Mouse (Mus musculus): ENCODE results near the gene Txndc5. TPM values are rescaled to one million over a fixed set of nuclear protein-coding genes. Genes with fewer than 3 reads are reported as not detected.

The Txndc5 gene
- polyA plus RNA-seq, 1 experiment from 2014 or later, result 275 TPM

GRCm38 (mm10) chr13:38520299-38520698, 8.3 kb downstream of the Txndc5 start:
- WGBS, result 93% methylated on average over 11 of the region's 11 CpGs
- H3K27me3 ChIP-seq (replicated peaks; ENCODE audit: control insufficient read depth, insufficient read depth, low read length), result no peaks in the 10 kb centered on the region
- no peak overlapping the region for H3K9ac ChIP-seq (ENCODE audit: low read length)
- ATAC-seq (replicated peaks; ENCODE audit: low FRiP score, low TSS enrichment, low read depth) (no peak), DNase-seq (ENCODE audit: low spot score) (no peak)
- no peaks in the 10 kb centered on the region for H3K9me3 ChIP-seq (ENCODE audit: control insufficient read depth, low read length)
- no peak overlapping the region for H3K27ac ChIP-seq (ENCODE audit: low read depth)
- H3K4me3 ChIP-seq (ENCODE audit: low read depth, low read length), result no peak overlapping the region
- peaks cover 78% of the 10 kb centered on the region for H3K36me3 ChIP-seq (ENCODE audit: control insufficient read depth, insufficient read depth, low read length)
- peaks cover 5% of the 10 kb centered on the region; the same call in 1 of the 2 replicates for H3K4me1 ChIP-seq (replicated peaks; ENCODE audit: control insufficient read depth, insufficient read depth, low read length)
- no peak overlapping the region for H3K4me2 ChIP-seq (ENCODE audit: low read length)

- H3K4me3 ChIP-seq (ENCODE audit: low read depth, low read length), result no peak overlapping the region
- no peak overlapping the region for H3K9ac ChIP-seq (ENCODE audit: low read length)
- ATAC-seq (replicated peaks; ENCODE audit: low FRiP score, low TSS enrichment, low read depth) (no peak), DNase-seq (ENCODE audit: low spot score) (no peak)
- H3K27ac ChIP-seq (ENCODE audit: low read depth), result no peak overlapping the region
- no peaks in the 10 kb centered on the region for H3K9me3 ChIP-seq (ENCODE audit: control insufficient read depth, low read length)
- WGBS, result 88% methylated on average over 11 of the region's 11 CpGs
- H3K4me1 ChIP-seq (replicated peaks; ENCODE audit: control insufficient read depth, insufficient read depth, low read length), result no peaks in the 10 kb centered on the region
- no peak overlapping the region for H3K4me2 ChIP-seq (ENCODE audit: low read length)
- H3K27me3 ChIP-seq (replicated peaks; ENCODE audit: control insufficient read depth, insufficient read depth, low read length), result no peaks in the 10 kb centered on the region
- H3K36me3 ChIP-seq (ENCODE audit: control insufficient read depth, insufficient read depth, low read length), result peaks cover 95% of the 10 kb centered on the region
Measured at GRCm38 (mm10) chr13:38516582-38516981, 12.0 kb downstream of the Txndc5 start.

- Histone ChIP-seq H3K4me2 (ENCODE audit: low read length) (no peak overlapping the region), H3K9me3 (ENCODE audit: control insufficient read depth, low read length) (no peaks in the 10 kb centered on the region), H3K4me1 (replicated peaks; ENCODE audit: control insufficient read depth, insufficient read depth, low read length) (no peaks in the 10 kb centered on the region), H3K27ac (ENCODE audit: low read depth) (no peak overlapping the region), H3K36me3 (ENCODE audit: control insufficient read depth, insufficient read depth, low read length) (peaks cover 93% of the 10 kb centered on the region), H3K27me3 (replicated peaks; ENCODE audit: control insufficient read depth, insufficient read depth, low read length) (no peaks in the 10 kb centered on the region), H3K4me3 (ENCODE audit: low read depth, low read length) (no peak overlapping the region), H3K9ac (ENCODE audit: low read length) (no peak overlapping the region)
- ATAC-seq (replicated peaks; ENCODE audit: low FRiP score, low TSS enrichment, low read depth), result no peak
- WGBS, result 68% methylated on average over 3 of the region's 3 CpGs
- DNase-seq (ENCODE audit: low spot score), result no peak
Measured at GRCm38 (mm10) chr13:38515845-38516244, 12.8 kb downstream of the Txndc5 start.

DNA sequence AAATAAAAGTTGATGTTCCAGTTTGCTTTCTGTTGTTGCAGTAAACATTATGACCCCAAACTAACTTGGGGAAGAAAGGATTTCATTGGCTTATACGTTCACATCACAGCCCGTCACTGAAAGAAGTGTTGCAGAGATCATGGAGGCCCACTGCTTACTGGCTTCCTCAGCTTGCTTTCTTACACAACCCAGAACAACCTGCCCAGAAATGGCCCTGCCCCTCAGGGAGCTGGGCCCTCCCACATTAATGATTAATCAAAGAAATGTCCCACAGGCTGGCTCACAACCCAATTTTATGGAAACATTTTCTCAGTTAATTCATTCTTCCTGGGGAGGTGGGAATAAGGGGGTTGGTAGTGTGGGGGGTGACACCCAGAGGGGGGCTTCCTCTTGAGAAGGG, 13.2 kb downstream of the Txndc5 start:
- DNase-seq (ENCODE audit: low spot score) (no peak), ATAC-seq (replicated peaks; ENCODE audit: low FRiP score, low TSS enrichment, low read depth) (0 out of 2 replicates have a peak, but pooled peaks have one; percentile 47)
- 73% methylated on average over 2 of the region's 2 CpGs for WGBS
- H3K9ac ChIP-seq (ENCODE audit: low read length), result no peak overlapping the region
- no peaks in the 10 kb centered on the region for H3K9me3 ChIP-seq (ENCODE audit: control insufficient read depth, low read length)
- no peaks in the 10 kb centered on the region for H3K4me1 ChIP-seq (replicated peaks; ENCODE audit: control insufficient read depth, insufficient read depth, low read length)
- no peak overlapping the region for H3K4me2 ChIP-seq (ENCODE audit: low read length)
- no peak overlapping the region for H3K4me3 ChIP-seq (ENCODE audit: low read depth, low read length)
- H3K27me3 ChIP-seq (replicated peaks; ENCODE audit: control insufficient read depth, insufficient read depth, low read length), result no peaks in the 10 kb centered on the region
- no peak overlapping the region for H3K27ac ChIP-seq (ENCODE audit: low read depth)
- H3K36me3 ChIP-seq (ENCODE audit: control insufficient read depth, insufficient read depth, low read length), result peaks cover 92% of the 10 kb centered on the region

DNA sequence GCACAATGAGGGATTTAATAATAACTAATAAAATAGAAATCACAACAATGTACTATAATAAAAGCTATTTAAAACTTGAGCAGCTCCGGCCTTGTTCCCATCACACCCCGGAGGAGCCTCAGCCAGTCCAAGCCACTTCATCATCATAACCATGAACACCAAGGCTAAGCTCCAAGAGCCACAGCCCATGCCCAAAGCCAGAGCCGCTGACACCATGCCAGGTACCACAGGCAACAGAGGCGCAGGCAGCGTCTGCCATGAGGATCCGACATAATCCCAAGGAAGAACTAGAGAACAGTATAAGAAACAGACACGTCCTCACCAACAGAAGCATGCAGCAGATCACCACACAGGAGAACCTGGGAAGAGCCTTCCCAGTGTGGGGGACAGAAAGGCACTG, 14.7 kb downstream of the Txndc5 start:
- DNase-seq (ENCODE audit: low spot score) (no peak), ATAC-seq (replicated peaks; ENCODE audit: low FRiP score, low TSS enrichment, low read depth) (no peak)
- H3K4me3 ChIP-seq (ENCODE audit: low read depth, low read length), result no peak overlapping the region
- no peaks in the 10 kb centered on the region for H3K27me3 ChIP-seq (replicated peaks; ENCODE audit: control insufficient read depth, insufficient read depth, low read length)
- H3K9me3 ChIP-seq (ENCODE audit: control insufficient read depth, low read length), result no peaks in the 10 kb centered on the region
- H3K27ac ChIP-seq (ENCODE audit: low read depth), result no peak overlapping the region
- no peak overlapping the region for H3K4me2 ChIP-seq (ENCODE audit: low read length)
- peaks cover 92% of the 10 kb centered on the region for H3K36me3 ChIP-seq (ENCODE audit: control insufficient read depth, insufficient read depth, low read length)
- H3K9ac ChIP-seq (ENCODE audit: low read length), result no peak overlapping the region
- no peaks in the 10 kb centered on the region for H3K4me1 ChIP-seq (replicated peaks; ENCODE audit: control insufficient read depth, insufficient read depth, low read length)
- WGBS, result 93% methylated on average over 7 of the region's 7 CpGs

GRCm38 (mm10) chr13:38511979-38512378, 16.6 kb downstream of the Txndc5 start:
- H3K9me3 ChIP-seq (ENCODE audit: control insufficient read depth, low read length), result no peaks in the 10 kb centered on the region
- no peak overlapping the region for H3K4me2 ChIP-seq (ENCODE audit: low read length)
- no peaks in the 10 kb centered on the region for H3K4me1 ChIP-seq (replicated peaks; ENCODE audit: control insufficient read depth, insufficient read depth, low read length)
- H3K36me3 ChIP-seq (ENCODE audit: control insufficient read depth, insufficient read depth, low read length), result peaks cover 90% of the 10 kb centered on the region
- ATAC-seq (replicated peaks; ENCODE audit: low FRiP score, low TSS enrichment, low read depth) (no peak), DNase-seq (ENCODE audit: low spot score) (no peak)
- no peak overlapping the region for H3K27ac ChIP-seq (ENCODE audit: low read depth)
- H3K4me3 ChIP-seq (ENCODE audit: low read depth, low read length), result no peak overlapping the region
- H3K9ac ChIP-seq (ENCODE audit: low read length), result no peak overlapping the region
- no peaks in the 10 kb centered on the region for H3K27me3 ChIP-seq (replicated peaks; ENCODE audit: control insufficient read depth, insufficient read depth, low read length)
- 82% methylated on average over 10 of the region's 10 CpGs for WGBS

GRCm38 (mm10) chr13:38509681-38510341, 18.8 kb downstream of the Txndc5 start:
- Histone ChIP-seq H3K9me3 (ENCODE audit: control insufficient read depth, low read length) (no peaks in the 10 kb centered on the region), H3K4me3 (ENCODE audit: low read depth, low read length) (no peak overlapping the region), H3K27ac (ENCODE audit: low read depth) (no peak overlapping the region), H3K27me3 (replicated peaks; ENCODE audit: control insufficient read depth, insufficient read depth, low read length) (no peaks in the 10 kb centered on the region), H3K4me1 (replicated peaks; ENCODE audit: control insufficient read depth, insufficient read depth, low read length) (no peaks in the 10 kb centered on the region), H3K9ac (ENCODE audit: low read length) (no peak overlapping the region), H3K4me2 (ENCODE audit: low read length) (no peak overlapping the region), H3K36me3 (ENCODE audit: control insufficient read depth, insufficient read depth, low read length) (peaks cover 94% of the 10 kb centered on the region)
- DNase-seq (ENCODE audit: low spot score) (no peak), ATAC-seq (replicated peaks; ENCODE audit: low FRiP score, low TSS enrichment, low read depth) (no peak)
- 93% methylated on average over 8 of the region's 8 CpGs for WGBS

GRCm38 (mm10) chr13:38506936-38507335, 21.7 kb downstream of the Txndc5 start:
- Histone ChIP-seq H3K27me3 (replicated peaks; ENCODE audit: control insufficient read depth, insufficient read depth, low read length) (no peaks in the 10 kb centered on the region), H3K4me3 (ENCODE audit: low read depth, low read length) (no peak overlapping the region), H3K9ac (ENCODE audit: low read length) (no peak overlapping the region), H3K4me1 (replicated peaks; ENCODE audit: control insufficient read depth, insufficient read depth, low read length) (no peaks in the 10 kb centered on the region), H3K36me3 (ENCODE audit: control insufficient read depth, insufficient read depth, low read length) (peaks cover 94% of the 10 kb centered on the region), H3K9me3 (ENCODE audit: control insufficient read depth, low read length) (no peaks in the 10 kb centered on the region), H3K4me2 (ENCODE audit: low read length) (no peak overlapping the region), H3K27ac (ENCODE audit: low read depth) (no peak overlapping the region)
- 96% methylated on average over 10 of the region's 10 CpGs for WGBS
- no peak for ATAC-seq (replicated peaks; ENCODE audit: low FRiP score, low TSS enrichment, low read depth)
- no peak for DNase-seq (ENCODE audit: low spot score)

GRCm38 (mm10) chr13:38506320-38506719, 22.3 kb downstream of the Txndc5 start:
- H3K9ac ChIP-seq (ENCODE audit: low read length), result no peak overlapping the region
- no peak overlapping the region for H3K27ac ChIP-seq (ENCODE audit: low read depth)
- ATAC-seq (replicated peaks; ENCODE audit: low FRiP score, low TSS enrichment, low read depth) (no peak), DNase-seq (ENCODE audit: low spot score) (peak; percentile 63)
- no peaks in the 10 kb centered on the region for H3K4me1 ChIP-seq (replicated peaks; ENCODE audit: control insufficient read depth, insufficient read depth, low read length)
- H3K9me3 ChIP-seq (ENCODE audit: control insufficient read depth, low read length), result no peaks in the 10 kb centered on the region
- 83% methylated on average over 8 of the region's 8 CpGs for WGBS
- H3K27me3 ChIP-seq (replicated peaks; ENCODE audit: control insufficient read depth, insufficient read depth, low read length), result no peaks in the 10 kb centered on the region
- no peak overlapping the region for H3K4me2 ChIP-seq (ENCODE audit: low read length)
- peaks cover 94% of the 10 kb centered on the region for H3K36me3 ChIP-seq (ENCODE audit: control insufficient read depth, insufficient read depth, low read length)
- H3K4me3 ChIP-seq (ENCODE audit: low read depth, low read length), result no peak overlapping the region

Data from intestine, embryonic 14.5 days (tissue).